Mouse (Mus musculus): Measurements from ENCODE around the gene Dctpp1. TPM values are rescaled to one million over a fixed set of nuclear protein-coding genes. Genes with fewer than 3 reads are reported as not detected.

Gene Dctpp1
- total and polyA plus RNA-seq, 3 experiments = 238 to 290 TPM; not detected in 1

DNA sequence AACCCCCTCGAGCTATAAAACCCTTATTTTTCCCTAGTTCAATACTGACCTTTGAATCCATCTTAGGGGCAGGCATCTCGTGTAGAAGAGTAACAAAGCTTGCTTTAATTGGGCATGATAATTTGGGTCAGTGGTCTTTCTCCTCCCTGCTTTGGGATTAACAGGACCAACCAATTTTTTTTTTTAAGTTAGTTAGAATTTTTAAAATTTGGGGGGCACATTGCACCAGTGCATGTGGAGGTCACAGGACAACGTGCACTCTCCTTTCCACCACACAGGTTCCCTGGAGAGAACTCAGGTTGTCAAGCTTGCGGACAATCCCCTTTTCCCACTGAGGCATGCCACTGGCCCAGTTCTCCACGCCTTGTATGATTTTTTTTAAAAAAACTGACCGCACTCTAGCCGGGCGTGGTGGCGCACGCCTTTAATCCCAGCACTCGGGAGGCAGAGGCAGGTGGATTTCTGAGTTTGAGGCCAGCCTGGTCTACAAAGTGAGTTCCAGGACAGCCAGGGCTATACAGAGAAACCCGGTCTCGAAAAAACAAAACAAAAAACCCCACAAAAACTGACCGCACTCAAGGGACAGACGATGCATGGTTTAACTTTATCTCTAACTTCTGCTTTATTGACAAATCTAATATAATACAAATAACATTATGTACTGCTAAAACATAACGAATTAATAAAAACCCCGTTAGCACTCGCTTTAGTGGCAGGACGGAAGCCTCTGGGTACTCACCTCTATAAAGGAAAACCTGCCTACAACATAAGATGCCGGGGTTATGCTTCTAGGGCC lies 28.5 kb downstream of the Dctpp1 start:
- H3K9ac ChIP-seq (ENCODE audit: control insufficient read depth, low read depth, low read length, poor library complexity, severe bottlenecking) = peak overlapping the region; percentile 94
- H3K4me1 ChIP-seq (ENCODE audit: control insufficient read depth in 1 of 2, insufficient read depth in 2 of 2, low read length in 2 of 2) = peaks cover 2 to 20% of the 10 kb centered on the region in 2 experiments; a peak in 3 of 4 replicates
- TF ChIP-seq CHD1 (IDR thresholded peaks at IDR 0.05; ENCODE audit: low read depth, low read length) (peak; percentile 92; the same call in 1 of the 2 replicates), E2F4 (IDR thresholded peaks at IDR 0.05; ENCODE audit: borderline replicate concordance, low read depth, low read length) (no peak), EP300 (IDR thresholded peaks at IDR 0.05; ENCODE audit: low read depth in 1 of 2, low read length in 2 of 2) (peak in 1 of 2 experiments; percentile 18; a peak in 3 of 4 replicates), KAT2A (conservative IDR thresholded peaks at IDR 0.05; ENCODE audit: low read depth, low read length) (no peak), MAX (IDR thresholded peaks at IDR 0.05; ENCODE audit: low read length) (peak; percentile 42), ZNF384 (IDR thresholded peaks at IDR 0.05; ENCODE audit: low read depth, low read length) (peak; percentile 64), SIN3A (IDR thresholded peaks at IDR 0.05; ENCODE audit: low read length) (peak; percentile 59; the same call in 1 of the 2 replicates), MYC (IDR thresholded peaks at IDR 0.05; ENCODE audit: low read depth, low read length) (peak; percentile 68; the same call in 1 of the 2 replicates), MXI1 (IDR thresholded peaks at IDR 0.05; ENCODE audit: low read depth, low read length) (peak; percentile 56; the same call in 1 of the 2 replicates), ZMIZ1 (IDR thresholded peaks at IDR 0.05; ENCODE audit: low read depth, low read length) (peak; percentile 84)
- H3K4me3 ChIP-seq (ENCODE audit: control insufficient read depth in 1 of 2, insufficient read depth in 1 of 2, low read depth in 2 of 2, low read length in 2 of 2) = peak overlapping the region; percentile 80 to 83
- peaks cover 37% of the 10 kb centered on the region for H3K79me2 ChIP-seq (ENCODE audit: control insufficient read depth, insufficient read depth, low read length, poor library complexity)
- H3K9me3 ChIP-seq (replicated peaks; ENCODE audit: insufficient read depth, low read length) = no peaks in the 10 kb centered on the region
- no peak for DNase-seq (ENCODE audit: low read depth, low spot score)
- H3K36me3 ChIP-seq (ENCODE audit: control insufficient read depth in 1 of 2, insufficient read depth in 2 of 2, low read length in 2 of 2) = peaks cover 0 to 14% of the 10 kb centered on the region in 2 experiments; a peak in 3 of 4 replicates
- peak overlapping the region; percentile 74 for H3K27ac ChIP-seq (ENCODE audit: control insufficient read depth, low read depth, low read length)
- no peaks in the 10 kb centered on the region for H3K27me3 ChIP-seq (ENCODE audit: control insufficient read depth in 1 of 2, insufficient read depth in 2 of 2, low read length in 2 of 2)

DNA sequence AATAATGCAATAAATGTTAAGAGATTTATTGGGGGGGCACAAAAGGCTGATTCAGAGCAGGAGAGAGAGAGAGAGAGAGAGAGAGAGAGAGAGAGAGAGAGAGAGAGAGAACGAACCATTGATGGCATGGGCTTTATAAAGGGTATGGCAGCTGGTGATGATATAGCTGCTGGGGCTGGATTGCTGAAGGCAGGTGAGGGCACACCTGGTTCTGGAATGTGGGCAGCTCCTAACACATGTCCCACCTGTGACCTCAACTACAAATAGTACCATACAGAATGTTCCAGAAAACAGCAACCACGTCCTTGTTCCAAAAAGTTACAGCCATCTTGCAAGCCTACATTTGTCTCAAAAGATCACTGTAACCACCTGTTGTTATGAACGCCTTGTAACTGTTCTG lies 29.1 kb downstream of the Dctpp1 start:
- Histone ChIP-seq H3K36me3 (ENCODE audit: control insufficient read depth in 1 of 2, insufficient read depth in 2 of 2, low read length in 2 of 2) (peaks cover 0 to 14% of the 10 kb centered on the region in 2 experiments; a peak in 2 of 4 replicates), H3K4me3 (ENCODE audit: control insufficient read depth in 1 of 2, insufficient read depth in 1 of 2, low read depth in 2 of 2, low read length in 2 of 2) (peak overlapping the region; percentile 80 to 83), H3K9me3 (replicated peaks; ENCODE audit: insufficient read depth, low read length) (no peaks in the 10 kb centered on the region), H3K27ac (ENCODE audit: control insufficient read depth, low read depth, low read length) (no peak overlapping the region), H3K79me2 (ENCODE audit: control insufficient read depth, insufficient read depth, low read length, poor library complexity) (peaks cover 37% of the 10 kb centered on the region), H3K9ac (ENCODE audit: control insufficient read depth, low read depth, low read length, poor library complexity, severe bottlenecking) (peak overlapping the region; percentile 94), H3K27me3 (ENCODE audit: control insufficient read depth in 1 of 2, insufficient read depth in 2 of 2, low read length in 2 of 2) (no peaks in the 10 kb centered on the region), H3K4me1 (ENCODE audit: control insufficient read depth in 1 of 2, insufficient read depth in 2 of 2, low read length in 2 of 2) (peaks cover 2 to 20% of the 10 kb centered on the region in 2 experiments; a peak in 3 of 4 replicates)
- TF ChIP-seq POLR2AphosphoS5 (IDR thresholded peaks at IDR 0.05; ENCODE audit: borderline replicate concordance, low read depth, low read length) (no peak), HCFC1 (IDR thresholded peaks at IDR 0.05; ENCODE audit: low read depth, low read length) (no peak)
- no peak for DNase-seq (ENCODE audit: low read depth, low spot score)

Data from MEL (cell line).